In genomic region chr12:52381161-52381967, GRCm38 (mm10) we compare ENCODE assay signal across 8 mouse cellular contexts.
DNase-seq lines count a peak whose midpoint lies in the region; ATAC-seq and TF ChIP-seq lines count a peak whose summit lies in the region.

No protein-coding gene starts in this region.

- no peaks in the 10 kb centered on the region for H3K36me3 ChIP-seq in kidney, embryonic 16.5 days (ENCODE audit: insufficient read depth, low read length)
- no peaks in the 10 kb centered on the region for H3K36me3 ChIP-seq in hindbrain, embryonic 16.5 days (ENCODE audit: control insufficient read depth, insufficient read depth, low read length)
- no peaks in the 10 kb centered on the region for H3K36me3 ChIP-seq in neural tube, embryonic 12.5 days

- no peaks in the 10 kb centered on the region for H3K27me3 ChIP-seq in kidney, embryonic 16.5 days (ENCODE audit: insufficient read depth, low read length)
- no peaks in the 10 kb centered on the region for H3K27me3 ChIP-seq in hindbrain, embryonic 16.5 days (replicated peaks; ENCODE audit: control insufficient read depth, insufficient read depth, low read length)
- no peaks in the 10 kb centered on the region for H3K27me3 ChIP-seq in neural tube, embryonic 12.5 days (replicated peaks)

- H3K4me2 ChIP-seq in kidney, embryonic 16.5 days (replicated peaks; ENCODE audit: low read depth, low read length): no peak overlapping the region; the same call in 1 of the 2 replicates
- H3K4me2 ChIP-seq in hindbrain, embryonic 16.5 days (ENCODE audit: low read length): no peak overlapping the region; the same call in 1 of the 2 replicates
- no peak overlapping the region for H3K4me2 ChIP-seq in neural tube, embryonic 12.5 days (replicated peaks)

- no peak for DNase-seq in kidney, postnatal 14 days
- peak; percentile 61 for DNase-seq in embryo, embryonic 9.5 days (ENCODE audit: extremely low spot score)
- DNase-seq in spleen, adult 12 weeks (ENCODE audit: low spot score): no peak
- no peak for DNase-seq in gastrocnemius, adult 2 months
- no peak for DNase-seq in left cerebral cortex, postnatal 14 days (ENCODE audit: low spot score in 2 of 2)

- no peak overlapping the region for H3K4me3 ChIP-seq in kidney, embryonic 16.5 days (ENCODE audit: low read length)
- no peak overlapping the region for H3K4me3 ChIP-seq in hindbrain, embryonic 16.5 days (ENCODE audit: low read length)
- no peak overlapping the region for H3K4me3 ChIP-seq in neural tube, embryonic 12.5 days
- H3K4me3 ChIP-seq in gastrocnemius, adult 2 months: no peak overlapping the region

- WGBS in kidney, embryonic 16.5 days: 39% methylated on average over 18 of the region's 18 CpGs
- 38% methylated on average over 18 of the region's 18 CpGs for WGBS in hindbrain, embryonic 16.5 days
- 43% methylated on average over 18 of the region's 18 CpGs for WGBS in neural tube, embryonic 12.5 days

- no peak for TF ChIP-seq CTCF in gastrocnemius, adult 2 months (IDR thresholded peaks at IDR 0.05)

- H3K27ac ChIP-seq in kidney, embryonic 16.5 days (ENCODE audit: low read length): peak overlapping the region; percentile 69
- peak overlapping the region; percentile 66; the same call in 1 of the 2 replicates for H3K27ac ChIP-seq in hindbrain, embryonic 16.5 days (ENCODE audit: low read depth, low read length)
- 0 out of 2 replicates have a peak overlapping the region, but pooled peaks have one; percentile 5 for H3K27ac ChIP-seq in neural tube, embryonic 12.5 days
- H3K27ac ChIP-seq in gastrocnemius, adult 2 months: no peak overlapping the region

- peak overlapping the region; percentile 36 for H3K9ac ChIP-seq in kidney, embryonic 16.5 days (replicated peaks; ENCODE audit: low read length)
- peak overlapping the region; percentile 47 for H3K9ac ChIP-seq in hindbrain, embryonic 16.5 days (ENCODE audit: low read depth, low read length)
- no peak overlapping the region for H3K9ac ChIP-seq in neural tube, embryonic 12.5 days

- ATAC-seq in kidney, embryonic 16.5 days (ENCODE audit: low FRiP score, low TSS enrichment): peak; percentile 78
- peak; percentile 75 for ATAC-seq in hindbrain, embryonic 16.5 days
- ATAC-seq in neural tube, embryonic 12.5 days (ENCODE audit: low FRiP score, low read depth): peak; percentile 74

- intact Hi-C loops in gastrocnemius, adult 2 months (cut with DNase I): no loop called here
- intact Hi-C loops in left cerebral cortex, postnatal 14 days (cut with DNase I): no loop called here

- peaks cover 24% of the 10 kb centered on the region for H3K4me1 ChIP-seq in kidney, embryonic 16.5 days (ENCODE audit: insufficient read depth, low read length)
- peaks cover 18% of the 10 kb centered on the region for H3K4me1 ChIP-seq in hindbrain, embryonic 16.5 days (ENCODE audit: control insufficient read depth, insufficient read depth, low read depth, low read length)
- H3K4me1 ChIP-seq in neural tube, embryonic 12.5 days: peaks cover 31% of the 10 kb centered on the region

- H3K9me3 ChIP-seq in kidney, embryonic 16.5 days (ENCODE audit: low read length): no peaks in the 10 kb centered on the region
- H3K9me3 ChIP-seq in hindbrain, embryonic 16.5 days (ENCODE audit: control insufficient read depth, low read length): no peaks in the 10 kb centered on the region
- H3K9me3 ChIP-seq in neural tube, embryonic 12.5 days: no peaks in the 10 kb centered on the region
